Mouse (Mus musculus): ENCODE data around the gene Msi2.

GRCm38 (mm10) chr11:88566613-88567606 is 151.4 kb downstream of the Msi2 start:
- TF ChIP-seq CTCF (IDR thresholded peaks at IDR 0.05; ENCODE audit: low read depth, low read length) (no peak), POLR2A (IDR thresholded peaks at IDR 0.05; ENCODE audit: extremely low read depth, insufficient read depth, low read length) (no peak)
